Mouse (Mus musculus) ES-E14 (cell line): ENCODE data around the gene Olfr1238. TPM values are rescaled to one million over a fixed set of nuclear protein-coding genes. Genes with fewer than 3 reads are reported as not detected.

Source experiments
- DNase-seq: peaks from one replicate; pipeline ENCODE4 v3.0.0-alpha.2; 2013; ENCODE audit warnings: low read depth, low spot score
- H3K27ac ChIP-seq: 2 replicates; pipeline ENCODE4 v1.5.1; 2012; ENCODE audit warnings: low read depth, mild to moderate bottlenecking, low read length, moderate library complexity, mixed read lengths; ENCODE audit not compliant: poor library complexity, insufficient read depth, severe bottlenecking
- H3K36me3 ChIP-seq: 2 replicates; pipeline ENCODE4 v1.6.1; 2012; ENCODE audit warnings: mild to moderate bottlenecking, low read length, moderate library complexity, mixed read lengths; ENCODE audit not compliant: control insufficient read depth, poor library complexity, insufficient read depth, severe bottlenecking
- H3K4me1 ChIP-seq, 2 experiments: fragments of 150-350 bp in 1 of 2; sonication (generic) in 1 of 2; 2 replicates each; pipeline ENCODE4 v1.6.1; 2012; ENCODE audit warnings: low read length in 2 of 2, mild to moderate bottlenecking in 1 of 2, mixed read lengths in 1 of 2; ENCODE audit not compliant: control insufficient read depth in 2 of 2, insufficient read depth in 2 of 2, poor library complexity in 1 of 2
- H3K4me3 ChIP-seq, 2 experiments: fragments of 150-350 bp in 1 of 2; sonication (generic) in 1 of 2; 2 replicates each; pipeline ENCODE4 v1.5.1; 2012; ENCODE audit warnings: low read length in 2 of 2, low read depth in 1 of 2, mild to moderate bottlenecking in 1 of 2, mixed read lengths in 1 of 2; ENCODE audit not compliant: insufficient read depth in 1 of 2, poor library complexity in 1 of 2, severe bottlenecking in 1 of 2
- H3K9ac ChIP-seq: 2 replicates; pipeline ENCODE4 v1.6.1; 2012; ENCODE audit warnings: low read depth, mild to moderate bottlenecking, low read length, mixed read lengths; ENCODE audit not compliant: poor library complexity, insufficient read depth, severe bottlenecking
- H3K9me3 ChIP-seq: fragments of 150-350 bp; sonication (generic); 2 replicates; pipeline ENCODE4 v1.6.1; 2012; ENCODE audit warnings: low read depth, mild to moderate bottlenecking, low read length; ENCODE audit not compliant: control insufficient read depth, insufficient read depth
- CHD2 ChIP-seq: IDR thresholded peaks from 2 replicates; pipeline ENCODE4 v1.6.1; 2014; ENCODE audit warnings: mild to moderate bottlenecking, low read depth, low read length, inconsistent platforms
- HCFC1 ChIP-seq: IDR thresholded peaks from 2 replicates; pipeline ENCODE4 v1.6.1; 2012; ENCODE audit warnings: low read length, inconsistent platforms, borderline replicate concordance; ENCODE audit not compliant: insufficient read depth
- MAFK ChIP-seq: IDR thresholded peaks from 2 replicates; pipeline ENCODE4 v1.6.1; 2014; ENCODE audit warnings: mild to moderate bottlenecking, low read depth, low read length, inconsistent platforms; ENCODE audit not compliant: insufficient read depth
- ZC3H11A ChIP-seq: IDR thresholded peaks from 2 replicates; pipeline ENCODE4 v1.6.1; 2012; ENCODE audit warnings: low read depth, mild to moderate bottlenecking, inconsistent platforms, low read length, borderline replicate concordance
- ZNF384 ChIP-seq: IDR thresholded peaks from 2 replicates; pipeline ENCODE4 v1.6.1; 2012; ENCODE audit warnings: low read depth, low read length, inconsistent platforms
- in situ Hi-C, 2 experiments: fragments of 600-800 bp; cut with MboI; formaldehyde crosslinking; loops; one replicate each; pipeline ENCODE4 v1.15.1; 2025; ENCODE audit warnings: low sequenced_read_pairs in 2 of 2, inconsistent platforms in 1 of 2; ENCODE audit not compliant: unreplicated experiment in 2 of 2
- total RNA-seq: library from RNA; depleted of rRNA; stranded (reverse); fragments of 300-350 nt; gene quantifications from 2 replicates; pipeline ENCODE4 v1.2.3, GENCODE M21; 2012; rRNA removed

Gene Olfr1238
- total RNA-seq, 1 experiment, result not detected

- in situ Hi-C loops, result no loop called here
- H3K4me3 ChIP-seq, result no peak within 1 kb of the TSS
- no peak within 1 kb of the TSS for H3K9ac ChIP-seq
- DNase-seq, result no peak
- no peaks in the 10 kb centered on the region for H3K4me1 ChIP-seq
- no peaks in the 10 kb centered on the region for H3K36me3 ChIP-seq
- no peak within 1 kb of the TSS for H3K27ac ChIP-seq
- TF ChIP-seq MAFK (no peak), ZC3H11A (no peak), ZNF384 (no peak), HCFC1 (no peak), CHD2 (no peak)
- no peaks in the 10 kb centered on the region for H3K9me3 ChIP-seq
Observed at GRCm38 (mm10) chr2:89364765-89365164, 44.7 kb downstream of the Olfr1238 start, which contains the start of gene Olfr1234. Olfr1234 (minus strand) TSS chr2:89364865.

Other genes starting within 250 kb of the Olfr1238 start
- not detected in 2 replicates for gene Olfr1224-ps1, start 245.6 kb downstream of the Olfr1238 start, total RNA-seq
- gene Olfr1225, start 235.0 kb downstream of the Olfr1238 start, total RNA-seq, result not detected in 2 replicates
- not detected in 2 replicates for gene Olfr1226, start 209.6 kb downstream of the Olfr1238 start, total RNA-seq
- gene Olfr1228, start 155.6 kb downstream of the Olfr1238 start, total RNA-seq, result not detected in 2 replicates
- gene Olfr1229, start 121.7 kb downstream of the Olfr1238 start, total RNA-seq, result not detected in 2 replicates
- not detected in 2 replicates for gene Olfr1230, start 112.4 kb downstream of the Olfr1238 start, total RNA-seq
- not detected in 2 replicates for gene Olfr1231, start 102.6 kb downstream of the Olfr1238 start, total RNA-seq
- gene Olfr1232, start 80.0 kb downstream of the Olfr1238 start, total RNA-seq, result not detected in 2 replicates
- not detected in 2 replicates for gene Olfr1233, start 67.3 kb downstream of the Olfr1238 start, total RNA-seq
- gene Olfr1234, start 44.8 kb downstream of the Olfr1238 start, total RNA-seq, result not detected in 2 replicates
- not detected in 2 replicates for gene Olfr1239, start 10.7 kb upstream of the Olfr1238 start, total RNA-seq
- not detected in 2 replicates for gene Olfr1240, start 33.3 kb upstream of the Olfr1238 start, total RNA-seq
- gene Olfr1241, start 77.5 kb upstream of the Olfr1238 start, total RNA-seq, result not detected in 2 replicates
- gene Olfr1242, start 88.7 kb upstream of the Olfr1238 start, total RNA-seq, result not detected in 2 replicates
- not detected in 2 replicates for gene Olfr1243, start 121.8 kb upstream of the Olfr1238 start, total RNA-seq
- not detected in 2 replicates for gene Olfr1245, start 168.8 kb upstream of the Olfr1238 start, total RNA-seq
- gene Olfr1246, start 183.5 kb upstream of the Olfr1238 start, total RNA-seq, result not detected in 2 replicates
- not detected in 2 replicates for gene Olfr1247, start 204.5 kb upstream of the Olfr1238 start, total RNA-seq
- gene Olfr1248, start 208.6 kb upstream of the Olfr1238 start, total RNA-seq, result not detected in 2 replicates
- gene Olfr1249, start 225.3 kb upstream of the Olfr1238 start, total RNA-seq, result not detected in 2 replicates